Mouse (Mus musculus): ENCODE results near the gene Gm6370.
"Not testable (repeated sequence)": the region's sequence is repeated elsewhere in the genome, so short reads cannot be mapped to it uniquely, and the experiment has no call there.

DNA sequence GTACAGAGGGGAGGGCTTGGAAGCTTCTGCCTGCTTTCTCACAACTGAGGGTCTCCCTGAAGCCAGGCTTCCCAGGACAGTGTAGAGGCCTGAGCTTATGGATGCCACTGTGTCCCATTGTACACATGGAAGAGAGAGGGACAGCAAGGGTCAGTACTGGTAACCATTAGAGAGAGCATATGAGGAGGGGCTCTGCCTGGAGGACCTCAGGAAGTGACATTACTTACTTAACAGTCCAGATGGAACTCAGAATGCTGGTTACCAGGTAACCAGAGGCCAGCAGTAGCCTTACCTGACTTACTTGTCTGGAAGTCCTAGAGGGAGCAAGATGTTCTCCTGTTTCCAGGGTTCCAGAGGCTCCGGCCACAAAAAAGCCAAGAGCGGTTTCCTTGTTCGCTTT lies 34.3 kb downstream of the Gm6370 start, which contains the start of gene Gm3404:
- not testable (repeated sequence) for TF ChIP-seq GATA1 (IDR thresholded peaks at IDR 0.05; ENCODE audit: borderline replicate concordance, low read length); FLI1 (IDR thresholded peaks at IDR 0.05; ENCODE audit: low read length)
